12 mouse cellular contexts compared by ENCODE assay signal in genomic region chr8:3711646-3712045, GRCm38 (mm10). TPM values are rescaled to one million over a fixed set of nuclear protein-coding genes. Genes with fewer than 3 reads are reported as not detected.
DNase-seq lines count a peak whose midpoint lies in the region; ATAC-seq and TF ChIP-seq lines count a peak whose summit lies in the region.
"Had no signal": no experiment of that assay in that cellular context is flagged by ENCODE, and none has a peak within 500 bp of the region (broad histone marks: within the 10 kb centered on the region; RNA-seq: fewer than 3 reads in every experiment).

No protein-coding gene starts in this region.

- H3K27me3 ChIP-seq in liver, embryonic 12.5 days (replicated peaks): no peaks in the 10 kb centered on the region
- no peaks in the 10 kb centered on the region for H3K27me3 ChIP-seq in liver, embryonic 11.5 days (replicated peaks; ENCODE audit: control insufficient read depth, insufficient read depth, low read length)
- H3K27me3 ChIP-seq in liver, postnatal 0 days (ENCODE audit: insufficient read depth, low read length): no peaks in the 10 kb centered on the region
- no peaks in the 10 kb centered on the region for H3K27me3 ChIP-seq in cerebellum, adult 2 months (ENCODE audit: control insufficient read depth, insufficient read depth, low read length)
- H3K27me3 ChIP-seq: hindbrain, embryonic 12.5 days; midbrain, embryonic 13.5 days had no signal

- TF ChIP-seq POLR2A in cerebellum, adult 2 months (IDR thresholded peaks at IDR 0.05; ENCODE audit: borderline replicate concordance, insufficient read depth, low read length): no peak

- no peak overlapping the region for H3K4me3 ChIP-seq in liver, embryonic 12.5 days
- H3K4me3 ChIP-seq in liver, embryonic 11.5 days (ENCODE audit: low read depth, low read length): no peak overlapping the region
- H3K4me3 ChIP-seq in liver, postnatal 0 days (ENCODE audit: low read depth, low read length): no peak overlapping the region
- H3K4me3 ChIP-seq in cerebellum, adult 2 months (replicated peaks; ENCODE audit: insufficient read depth, low read depth, low read length): no peak overlapping the region
- H3K4me3 ChIP-seq: hindbrain, embryonic 12.5 days; midbrain, embryonic 13.5 days had no signal

- no peak overlapping the region for H3K9ac ChIP-seq in liver, embryonic 12.5 days
- H3K9ac ChIP-seq in liver, embryonic 11.5 days (ENCODE audit: low read depth, low read length): no peak overlapping the region
- H3K9ac ChIP-seq in liver, postnatal 0 days (replicated peaks): no peak overlapping the region
- H3K9ac ChIP-seq: hindbrain, embryonic 12.5 days; midbrain, embryonic 13.5 days had no signal

- DNase-seq in liver, embryonic 11.5 days (ENCODE audit: low spot score): no peak
- peak; percentile 50 to 55 for DNase-seq in B cell, adult 2 months
- DNase-seq in T-cell, adult 2 months (ENCODE audit: low spot score): peak; percentile 9
- no peak for DNase-seq in liver, postnatal 0 days
- DNase-seq in layer of hippocampus, adult 11-12 months (ENCODE audit: low spot score): no peak
- DNase-seq in cerebellum, adult 2 months: no peak
- DNase-seq: kidney, adult 18-20 months; right cerebral cortex, postnatal 25 days had no signal

- H3K4me2 ChIP-seq in liver, embryonic 12.5 days: no peak overlapping the region
- H3K4me2 ChIP-seq in liver, embryonic 11.5 days: no peak overlapping the region
- H3K4me2 ChIP-seq in liver, postnatal 0 days (ENCODE audit: low read depth, low read length): peak overlapping the region; percentile 22
- H3K4me2 ChIP-seq: hindbrain, embryonic 12.5 days; midbrain, embryonic 13.5 days had no signal

- H3K4me1 ChIP-seq in liver, embryonic 12.5 days: peaks cover 15% of the 10 kb centered on the region; the same call in 1 of the 2 replicates
- H3K4me1 ChIP-seq in liver, embryonic 11.5 days (replicated peaks; ENCODE audit: control insufficient read depth, insufficient read depth, low read length): peaks cover 5% of the 10 kb centered on the region; the same call in 1 of the 2 replicates
- H3K4me1 ChIP-seq in liver, postnatal 0 days (ENCODE audit: insufficient read depth): peaks cover 11% of the 10 kb centered on the region
- H3K4me1 ChIP-seq in cerebellum, adult 2 months (ENCODE audit: control insufficient read depth, insufficient read depth, low read length): no peaks in the 10 kb centered on the region
- H3K4me1 ChIP-seq: hindbrain, embryonic 12.5 days; midbrain, embryonic 13.5 days had no signal

- no peaks in the 10 kb centered on the region for H3K36me3 ChIP-seq in liver, embryonic 12.5 days
- no peaks in the 10 kb centered on the region for H3K36me3 ChIP-seq in liver, embryonic 11.5 days (ENCODE audit: control insufficient read depth, insufficient read depth, low read length)
- H3K36me3 ChIP-seq in liver, postnatal 0 days (replicated peaks; ENCODE audit: insufficient read depth, low read length): no peaks in the 10 kb centered on the region
- H3K36me3 ChIP-seq: hindbrain, embryonic 12.5 days; midbrain, embryonic 13.5 days had no signal

- ATAC-seq in liver, embryonic 12.5 days: peak; percentile 24; the same call in 1 of the 2 replicates
- no peak; the same call in 1 of the 2 replicates for ATAC-seq in liver, embryonic 11.5 days (replicated peaks; ENCODE audit: low FRiP score)
- ATAC-seq in liver, postnatal 0 days: peak; percentile 41; the same call in 1 of the 2 replicates
- ATAC-seq: midbrain, embryonic 13.5 days had no signal

- H3K27ac ChIP-seq in liver, embryonic 12.5 days: 0 out of 2 replicates have a peak overlapping the region, but pooled peaks have one; percentile 40
- no peak overlapping the region for H3K27ac ChIP-seq in liver, embryonic 11.5 days (ENCODE audit: low read depth, low read length)
- peak overlapping the region; percentile 3 for H3K27ac ChIP-seq in liver, postnatal 0 days (ENCODE audit: low read depth)
- H3K27ac ChIP-seq in cerebellum, adult 2 months (ENCODE audit: insufficient read depth, low read length): no peak overlapping the region
- H3K27ac ChIP-seq: hindbrain, embryonic 12.5 days; midbrain, embryonic 13.5 days had no signal

- WGBS in liver, embryonic 12.5 days (ENCODE audit: insufficient replicate concordance): 11% methylated on average over 2 of the region's 2 CpGs
- 26% methylated on average over 2 of the region's 2 CpGs for WGBS in liver, embryonic 11.5 days
- WGBS in liver, postnatal 0 days (ENCODE audit: insufficient replicate concordance): 13% methylated on average over 2 of the region's 2 CpGs
- 68% methylated on average over 2 of the region's 2 CpGs for WGBS in cerebellum, adult 2 months

- TF ChIP-seq CTCF in liver, postnatal 0 days (IDR thresholded peaks at IDR 0.05; ENCODE audit: low read depth): no peak
- TF ChIP-seq CTCF in cerebellum, adult 2 months (IDR thresholded peaks at IDR 0.05; ENCODE audit: borderline replicate concordance, insufficient read depth, low read depth, low read length): no peak

- peak; percentile 67 for TF ChIP-seq EP300 in liver, postnatal 0 days (IDR thresholded peaks at IDR 0.05; ENCODE audit: low read depth)

- H3K9me3 ChIP-seq in liver, embryonic 12.5 days (replicated peaks): no peaks in the 10 kb centered on the region
- no peaks in the 10 kb centered on the region for H3K9me3 ChIP-seq in liver, embryonic 11.5 days (ENCODE audit: control insufficient read depth, low read length)
- no peaks in the 10 kb centered on the region for H3K9me3 ChIP-seq in liver, postnatal 0 days (ENCODE audit: low read length)
- H3K9me3 ChIP-seq: hindbrain, embryonic 12.5 days; midbrain, embryonic 13.5 days had no signal

RNA-seq across cellular contexts. Expression of gene Clec4g, which starts 8.8 kb away (rescaled TPM):
- 1.4 and 1.8 TPM in 2 replicates for polyA plus RNA-seq in liver, embryonic 12.5 days (2016; fragmentation: Nextera tagmentation; extraction: Ambion mirVana)
- polyA plus RNA-seq in liver, embryonic 11.5 days (2014; fragmentation: Nextera tagmentation; extraction: Ambion mirVana): 0.92 and 1.8 TPM in 2 replicates
- polyA plus RNA-seq in liver, postnatal 0 days (2015; fragmentation: Nextera tagmentation; extraction: Ambion mirVana): 29.3 and 30.2 TPM in 2 replicates
- not detected in 2 replicates for polyA plus RNA-seq in cerebellum, adult 2 months (2012; rRNA removed)
- polyA plus RNA-seq: midbrain, embryonic 13.5 days; neural tube, embryonic 14.5 days had no signal

RNA-seq across cellular contexts. Expression of gene Fcer2a, which starts 17.7 kb away (rescaled TPM):
- polyA plus RNA-seq in liver, embryonic 12.5 days (2016; fragmentation: Nextera tagmentation; extraction: Ambion mirVana): 0.07 TPM in 1 of 2 replicates, not detected in the other
- polyA plus RNA-seq in liver, embryonic 11.5 days (2014; fragmentation: Nextera tagmentation; extraction: Ambion mirVana): 0.10 TPM in 1 of 2 replicates, not detected in the other
- 0.05 and 0.06 TPM in 2 replicates for polyA plus RNA-seq in liver, postnatal 0 days (2015; fragmentation: Nextera tagmentation; extraction: Ambion mirVana)
- polyA plus RNA-seq in cerebellum, adult 2 months (2012; rRNA removed): 0.47 and 0.82 TPM in 2 replicates

RNA-seq across cellular contexts. Expression of gene Trappc5, which starts 35.5 kb away (rescaled TPM):
- 22.1 and 22.8 TPM in 2 replicates for polyA plus RNA-seq in liver, embryonic 12.5 days (2016; fragmentation: Nextera tagmentation; extraction: Ambion mirVana)
- 29.5 and 31.6 TPM in 2 replicates for polyA plus RNA-seq in liver, embryonic 11.5 days (2014; fragmentation: Nextera tagmentation; extraction: Ambion mirVana)
- 16.6 and 16.9 TPM in 2 replicates for polyA plus RNA-seq in liver, postnatal 0 days (2015; fragmentation: Nextera tagmentation; extraction: Ambion mirVana)
- 50.2 and 56.0 TPM in 2 replicates for polyA plus RNA-seq in cerebellum, adult 2 months (2012; rRNA removed)

RNA-seq across cellular contexts. Expression of gene Cd209a, which starts 37.1 kb away (rescaled TPM):
- 0.14 and 0.24 TPM in 2 replicates for polyA plus RNA-seq in liver, embryonic 12.5 days (2016; fragmentation: Nextera tagmentation; extraction: Ambion mirVana)
- 0.23 TPM in 1 of 2 replicates, not detected in the other for polyA plus RNA-seq in liver, embryonic 11.5 days (2014; fragmentation: Nextera tagmentation; extraction: Ambion mirVana)
- polyA plus RNA-seq in liver, postnatal 0 days (2015; fragmentation: Nextera tagmentation; extraction: Ambion mirVana): 0.14 and 0.19 TPM in 2 replicates
- polyA plus RNA-seq in cerebellum, adult 2 months (2012; rRNA removed): 0.18 TPM in 1 of 2 replicates, not detected in the other
- polyA plus RNA-seq: hindbrain, embryonic 12.5 days; midbrain, embryonic 13.5 days; neural tube, embryonic 14.5 days had no signal

RNA-seq across cellular contexts. Expression of gene Fcor, which starts 39.5 kb away (rescaled TPM):
- 2.8 and 3.2 TPM in 2 replicates for polyA plus RNA-seq in liver, embryonic 12.5 days (2016; fragmentation: Nextera tagmentation; extraction: Ambion mirVana)
- 7.3 and 11.4 TPM in 2 replicates for polyA plus RNA-seq in liver, embryonic 11.5 days (2014; fragmentation: Nextera tagmentation; extraction: Ambion mirVana)
- 2.7 and 3.4 TPM in 2 replicates for polyA plus RNA-seq in liver, postnatal 0 days (2015; fragmentation: Nextera tagmentation; extraction: Ambion mirVana)
- 40.0 and 46.6 TPM in 2 replicates for polyA plus RNA-seq in cerebellum, adult 2 months (2012; rRNA removed)

Comparison
In these comparisons a context has a peak if more than half of its experiments do, and no peak if none do; other contexts are left out.
1. H3K27ac ChIP-seq: peak in liver, embryonic 12.5 days (single experiment) and liver, postnatal 0 days (single experiment); none in liver, embryonic 11.5 days (single experiment) and cerebellum, adult 2 months (single experiment).
2. RNA of gene Clec4g, which starts 8.8 kb away (polyA plus RNA-seq): 29.3 to 30.2 TPM in liver, postnatal 0 days; 1.4 to 1.8 TPM in liver, embryonic 12.5 days, 0.92 to 1.8 TPM in liver, embryonic 11.5 days and not detected in cerebellum, adult 2 months; every median in the first group is over 10 times any median in the second.
3. DNase-seq: peak in B cell, adult 2 months (2 of 2) and T-cell, adult 2 months (single experiment); none in liver, embryonic 11.5 days (single experiment), liver, postnatal 0 days (single experiment), layer of hippocampus, adult 11-12 months (single experiment) and cerebellum, adult 2 months (0 of 2).